Mouse (Mus musculus): ENCODE measurements around the gene Gm49486.

DNA sequence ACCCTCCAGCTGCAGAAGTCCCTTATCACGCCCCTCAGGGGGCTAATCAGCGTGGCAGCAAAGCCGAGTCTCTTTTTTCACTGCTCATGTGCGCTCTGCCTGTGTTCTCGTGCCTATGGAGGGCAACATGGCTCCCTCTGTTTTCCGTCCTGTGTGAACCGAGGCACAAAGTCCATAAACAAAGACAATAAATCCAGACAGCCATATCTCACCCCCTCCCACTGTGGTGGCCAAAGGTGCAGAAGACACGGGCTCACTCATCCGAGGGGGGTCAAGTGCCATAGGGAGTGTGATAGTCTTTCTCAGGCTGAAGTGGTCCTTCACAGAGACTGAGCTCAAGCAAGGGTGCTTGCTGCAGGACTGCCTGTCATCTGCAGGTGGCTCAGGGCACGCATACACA is 43.8 kb downstream of the Gm49486 start:
- TF ChIP-seq POLR2A (IDR thresholded peaks at IDR 0.05; ENCODE audit: insufficient read length, low read depth) (no peak), MYOD1 (IDR thresholded peaks at IDR 0.05; ENCODE audit: control insufficient read depth in 1 of 3, insufficient read length in 2 of 3, low read depth in 2 of 3) (no peak), MAX (IDR thresholded peaks at IDR 0.05; ENCODE audit: low read depth) (no peak), E2F4 (IDR thresholded peaks at IDR 0.05; ENCODE audit: insufficient read depth) (no peak)
